Mouse (Mus musculus): ENCODE data around the gene Slco2a1.

The Slco2a1 gene

DNA sequence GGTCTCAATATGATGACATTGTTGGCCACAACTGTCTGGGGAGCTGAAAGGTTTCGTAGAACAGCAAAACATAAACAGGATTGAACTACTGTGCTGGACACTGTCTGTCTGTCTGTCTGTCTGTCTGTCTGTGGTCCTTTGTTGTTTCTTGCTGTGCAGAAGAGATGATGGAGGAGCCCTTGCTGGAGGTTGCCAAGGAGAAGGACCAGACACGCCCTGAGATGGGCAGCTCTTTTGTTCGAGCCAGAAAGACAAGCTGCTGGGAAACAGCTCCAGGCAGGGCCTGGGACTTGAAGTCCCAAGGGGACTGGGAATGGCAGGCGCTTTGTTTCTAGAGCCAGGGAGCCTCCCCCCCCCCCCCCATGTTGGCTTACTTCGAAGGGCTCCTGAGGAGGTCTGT lies 129.0 kb downstream of the Slco2a1 start:
- DNase-seq (ENCODE audit: low spot score in 2 of 2), result no peak

DNA sequence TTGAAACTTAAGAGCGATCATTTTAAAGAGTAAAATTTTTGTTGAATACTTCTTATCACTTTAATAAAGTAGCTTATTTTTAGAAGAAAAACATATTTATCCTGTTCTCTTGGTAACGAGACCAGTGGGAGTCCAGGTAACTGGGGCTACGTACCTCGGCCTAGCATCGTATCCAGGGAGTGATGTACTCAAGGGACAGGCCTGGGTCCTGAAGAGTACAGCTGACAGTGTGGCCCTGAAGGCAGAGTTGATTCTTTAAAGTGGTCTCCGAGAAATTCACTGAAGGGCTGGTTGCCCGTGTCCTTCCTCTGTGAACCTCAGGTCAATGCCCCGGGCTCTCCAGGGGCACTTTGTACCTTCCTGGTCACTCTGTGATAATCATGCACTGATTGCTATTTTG lies 129.4 kb downstream of the Slco2a1 start:
- DNase-seq (ENCODE audit: low spot score in 2 of 2), result no peak

DNA sequence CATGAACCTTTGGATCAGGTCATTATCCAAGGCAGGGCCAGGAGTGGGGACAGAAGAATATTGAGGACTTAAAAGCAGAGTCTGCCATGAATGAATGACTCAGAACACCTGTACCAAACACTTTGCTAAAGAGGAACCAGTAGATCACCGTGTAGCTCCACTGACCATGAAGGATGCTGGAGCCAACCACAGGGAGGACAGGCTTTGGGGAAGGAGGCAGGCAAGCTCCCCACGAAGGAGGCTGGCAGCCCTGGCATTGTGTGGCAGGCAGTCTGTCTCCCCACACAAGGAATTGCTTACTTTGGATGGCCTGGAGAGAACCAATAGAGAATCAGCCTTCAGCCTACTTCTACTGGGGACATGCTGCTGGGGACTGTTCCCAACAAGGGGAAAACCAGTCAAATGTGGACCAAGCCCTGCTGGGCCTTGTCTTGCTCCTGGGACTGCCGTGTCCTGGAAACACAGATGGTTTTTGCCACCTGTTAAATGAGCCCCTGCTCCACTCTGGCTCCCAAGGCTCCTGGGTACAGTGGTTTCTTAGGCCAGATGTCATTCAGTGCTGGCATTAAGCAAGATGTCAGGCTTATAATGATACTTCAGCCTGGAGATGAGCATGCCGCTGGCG lies 130.3 kb downstream of the Slco2a1 start:
- no peak for DNase-seq (ENCODE audit: low spot score in 2 of 2)

DNA sequence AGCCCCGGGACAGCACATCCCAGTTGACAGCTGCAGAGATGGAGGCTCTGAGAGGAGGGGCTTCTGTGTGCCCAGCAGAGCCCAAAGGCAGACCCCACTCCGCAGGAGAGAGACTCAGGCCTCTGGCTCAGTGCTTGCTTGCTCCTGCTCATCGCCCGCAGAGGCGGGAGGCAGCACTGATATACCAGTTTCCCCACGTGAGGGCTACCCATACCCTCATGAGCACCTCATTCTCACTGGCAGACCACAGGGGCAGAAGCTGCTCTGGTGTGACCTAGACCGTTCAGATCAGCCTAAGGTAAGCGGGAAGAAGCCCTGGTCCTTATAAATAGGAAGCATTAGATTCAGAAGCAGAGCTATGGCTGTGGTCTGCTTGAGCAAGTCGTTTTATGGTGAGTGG lies 131.3 kb downstream of the Slco2a1 start:
- DNase-seq (ENCODE audit: low spot score in 2 of 2), result no peak

DNA sequence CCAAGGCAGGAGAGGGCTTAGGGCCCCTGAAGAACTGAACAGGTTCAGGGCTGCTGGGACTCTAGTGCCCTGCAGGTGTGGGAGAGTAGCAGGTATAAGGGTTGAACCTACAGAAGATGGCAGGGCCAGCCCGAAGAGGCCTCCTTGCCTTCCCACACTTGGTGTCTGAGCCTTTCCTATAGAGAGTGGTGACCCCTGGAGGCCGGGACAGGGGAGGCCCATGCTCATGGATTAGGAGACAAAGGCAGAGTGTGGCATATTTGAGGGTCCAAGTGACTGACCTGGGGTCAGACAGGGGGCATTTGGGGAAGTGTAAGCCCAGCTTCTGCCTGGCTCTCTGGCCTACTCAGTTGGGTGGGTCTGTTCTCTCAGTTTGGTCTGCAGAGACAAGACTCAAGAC lies 131.7 kb downstream of the Slco2a1 start:
- DNase-seq (ENCODE audit: low spot score in 2 of 2), result no peak

DNA sequence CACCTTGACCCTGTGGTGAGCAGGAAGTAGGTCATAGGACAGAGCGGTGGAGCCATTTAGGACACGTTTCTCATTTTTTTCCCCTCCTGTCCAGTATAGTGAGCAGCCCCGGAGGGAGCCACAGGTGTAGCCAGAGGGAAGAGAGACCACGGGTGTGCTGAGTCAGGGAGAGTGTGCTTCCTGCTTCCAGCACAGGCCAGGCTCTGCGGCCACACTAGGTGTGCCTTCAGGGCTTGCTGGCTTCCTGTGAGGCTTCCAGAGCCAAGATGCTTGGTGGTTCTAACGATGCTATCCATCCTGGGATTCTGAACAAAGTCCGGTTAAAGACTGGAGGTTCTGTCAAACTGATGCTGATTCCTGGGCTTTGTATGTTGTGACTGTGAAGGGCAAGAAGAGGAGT lies 133.0 kb downstream of the Slco2a1 start:
- DNase-seq (ENCODE audit: low spot score in 2 of 2), result no peak

DNA sequence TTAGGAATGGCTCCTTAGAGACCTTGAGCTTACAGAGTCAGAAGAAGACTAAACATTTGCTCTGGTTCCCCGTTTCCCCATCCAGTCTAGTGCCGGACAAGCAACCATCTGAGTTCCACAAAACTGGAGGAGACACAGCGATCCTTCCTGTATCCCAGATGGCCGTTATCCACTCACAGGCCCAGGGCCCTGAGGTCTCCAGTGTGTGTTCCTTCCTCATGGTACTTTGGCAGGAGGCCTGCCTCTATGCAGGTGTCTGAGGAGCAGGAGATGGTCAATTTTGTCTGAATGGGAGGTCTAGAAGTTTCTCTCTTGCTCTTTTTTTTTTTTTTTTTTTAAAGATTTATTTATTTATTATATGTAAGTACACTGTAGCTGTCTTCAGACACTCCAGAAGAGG lies 136.2 kb downstream of the Slco2a1 start:
- DNase-seq (ENCODE audit: low spot score in 2 of 2), result no peak

DNA sequence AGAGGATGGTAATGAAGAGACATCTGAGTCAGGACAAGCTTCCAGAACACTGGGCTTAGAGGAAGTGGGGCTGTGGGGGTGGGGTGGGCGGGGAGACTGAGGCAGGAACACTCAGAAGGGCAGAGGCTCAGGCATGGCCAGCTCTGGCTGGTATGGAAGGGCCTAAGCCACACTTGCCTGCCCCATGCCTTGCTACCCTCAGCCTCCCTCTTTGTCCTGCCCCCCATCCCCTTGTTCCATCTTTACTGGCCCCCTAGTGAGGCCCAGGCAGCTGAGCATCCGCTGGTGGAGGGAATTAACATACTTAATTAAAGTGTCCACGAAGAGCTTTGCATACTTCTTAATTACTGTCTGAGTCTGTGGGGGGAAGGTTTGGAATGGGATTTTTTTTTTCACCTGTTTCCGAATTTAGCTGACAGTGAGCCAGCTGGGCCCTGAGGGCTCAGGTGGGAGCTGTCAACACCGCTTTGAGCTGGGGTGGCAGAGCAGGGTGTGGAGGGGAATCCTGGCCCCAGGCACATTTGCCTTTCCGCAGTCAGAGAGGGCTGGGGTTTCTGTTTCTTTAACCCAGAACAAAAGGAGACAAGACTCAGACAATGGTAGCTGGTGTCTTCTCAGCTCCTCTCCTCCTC lies 145.1 kb downstream of the Slco2a1 start:
- no peak for DNase-seq (ENCODE audit: low spot score in 2 of 2)

DNA sequence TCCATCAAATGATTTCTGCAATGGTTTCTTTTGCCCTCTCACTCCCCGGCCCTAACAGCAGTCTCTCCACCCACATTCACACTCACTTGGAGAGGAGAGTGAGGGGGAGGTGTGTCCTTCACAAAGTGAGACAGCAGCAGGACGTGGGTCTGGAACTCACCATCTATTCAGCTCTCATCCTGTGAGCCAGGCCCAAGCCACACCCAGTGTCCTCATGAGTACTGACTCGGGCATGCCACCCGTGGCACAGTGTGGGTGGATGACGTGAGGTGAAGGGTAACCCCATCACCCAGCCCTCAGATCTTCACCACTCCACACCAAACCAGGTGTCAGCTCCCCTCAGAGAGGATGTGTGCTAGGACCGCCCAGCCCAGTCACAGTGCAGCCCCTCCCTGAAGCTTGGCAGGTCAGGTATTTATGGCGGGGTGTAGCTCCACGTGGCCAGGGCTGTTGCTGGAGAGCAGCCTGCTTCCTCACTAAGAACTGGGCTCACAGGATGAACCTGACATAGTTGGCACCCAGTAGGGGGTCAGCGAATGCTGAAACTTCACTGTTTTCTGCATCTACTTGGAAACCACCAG lies 146.0 kb downstream of the Slco2a1 start:
- no peak for DNase-seq (ENCODE audit: low spot score in 2 of 2)

DNA sequence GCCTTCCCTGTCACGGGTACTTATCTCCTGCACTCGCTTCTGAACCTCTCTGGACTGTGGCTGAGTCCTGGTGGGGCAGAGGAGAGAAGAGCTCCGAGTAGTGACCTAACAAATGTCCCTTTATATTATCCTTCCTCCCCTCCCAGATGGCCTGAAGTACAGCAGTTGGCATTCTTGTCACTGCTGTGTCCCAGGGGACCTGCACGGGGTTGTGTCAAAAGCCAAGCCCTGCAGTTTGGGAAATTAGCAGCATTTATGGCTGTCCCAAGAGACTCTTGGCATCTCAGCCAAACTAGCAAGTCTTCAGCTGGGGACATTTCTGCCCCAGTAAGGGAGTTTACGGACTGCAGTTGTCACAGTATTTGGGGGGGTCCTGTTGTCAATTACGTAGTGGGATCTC lies 151.0 kb downstream of the Slco2a1 start:
- no peak for DNase-seq (ENCODE audit: low spot score in 2 of 2)

DNA sequence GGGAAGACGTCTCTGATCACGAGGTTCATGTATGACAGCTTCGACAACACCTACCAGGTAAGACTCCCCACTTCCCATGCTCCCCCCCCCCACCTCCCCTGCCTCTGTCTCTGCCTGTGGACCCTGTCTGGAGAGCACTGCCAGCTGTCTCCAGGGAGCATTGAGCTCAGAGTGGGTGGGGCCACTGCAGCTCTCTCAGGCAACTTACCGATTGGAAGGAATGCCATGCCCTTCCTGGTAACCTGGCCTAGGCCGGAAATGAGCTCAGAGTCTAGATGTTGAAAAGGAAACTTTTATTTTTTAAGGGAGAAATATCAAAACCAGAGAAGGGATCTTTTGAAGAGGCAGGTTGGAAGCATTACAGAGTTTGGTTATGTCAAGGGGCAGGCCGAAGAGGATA lies 151.9 kb downstream of the Slco2a1 start:
- no peak for DNase-seq (ENCODE audit: low spot score in 2 of 2)

DNA sequence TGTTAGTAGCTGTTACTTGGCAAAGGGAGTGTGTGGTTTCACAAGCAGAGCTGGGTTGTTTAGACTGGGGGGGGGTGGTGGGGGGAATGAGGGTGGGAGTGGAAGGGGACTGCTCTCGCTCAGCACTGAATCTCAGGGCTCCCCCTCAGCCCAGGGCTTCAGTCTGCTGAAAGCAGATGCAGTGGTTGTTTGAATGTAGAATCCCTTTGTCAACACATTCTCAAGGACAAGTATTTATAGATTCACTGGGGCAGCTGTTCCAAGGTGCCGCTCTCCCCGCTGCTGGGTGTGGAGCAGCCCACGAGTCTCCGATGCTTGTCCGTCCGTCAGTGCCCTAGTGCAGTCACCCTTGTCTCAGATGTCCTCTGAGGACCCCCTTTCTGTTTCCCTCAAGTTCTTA lies 152.8 kb downstream of the Slco2a1 start:
- DNase-seq (ENCODE audit: low spot score in 2 of 2), result no peak

DNA sequence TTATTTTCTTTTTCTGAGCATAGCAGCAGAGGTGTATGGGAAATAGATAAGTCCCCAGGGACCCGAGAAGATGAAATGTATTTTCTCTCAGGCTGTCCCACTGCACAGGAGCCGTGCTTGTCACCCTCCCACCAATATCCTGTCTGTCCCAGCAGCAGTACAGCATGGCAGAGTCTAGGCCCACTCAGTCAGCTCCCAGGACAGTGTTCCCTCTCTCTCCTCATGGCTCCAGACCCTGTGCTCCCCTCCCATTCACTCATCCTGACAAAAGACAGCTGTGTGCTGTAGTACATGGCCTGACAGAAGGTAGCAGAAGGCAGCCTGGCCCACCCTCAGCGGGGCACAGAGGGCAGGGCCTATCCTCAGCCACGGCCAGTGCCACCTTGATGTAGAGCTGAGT lies 155.4 kb downstream of the Slco2a1 start:
- DNase-seq (ENCODE audit: low spot score in 2 of 2), result no peak

DNA sequence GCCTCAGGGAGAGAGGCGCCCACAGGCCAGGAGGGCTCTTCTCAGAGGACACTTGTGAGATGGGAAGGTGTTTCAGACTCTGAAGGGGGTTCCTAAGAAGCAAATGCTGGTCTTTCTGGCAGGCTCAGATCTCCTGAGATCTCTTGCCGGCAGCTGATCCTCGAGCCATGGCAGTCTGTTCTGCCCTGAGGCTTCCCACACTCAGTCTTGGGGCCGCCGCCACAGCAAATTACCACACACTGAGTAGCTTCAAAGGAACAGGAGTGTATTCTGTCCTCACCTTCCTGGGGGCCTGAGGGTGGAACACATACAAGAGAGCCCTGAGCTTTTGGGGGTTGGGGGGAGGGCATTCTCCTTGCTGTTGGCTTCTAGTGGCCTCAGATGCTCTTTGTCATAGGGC lies 156.8 kb downstream of the Slco2a1 start:
- DNase-seq (ENCODE audit: low spot score in 2 of 2), result no peak
